Mouse (Mus musculus): ENCODE data around the gene Cdk17.

The Cdk17 gene

DNA sequence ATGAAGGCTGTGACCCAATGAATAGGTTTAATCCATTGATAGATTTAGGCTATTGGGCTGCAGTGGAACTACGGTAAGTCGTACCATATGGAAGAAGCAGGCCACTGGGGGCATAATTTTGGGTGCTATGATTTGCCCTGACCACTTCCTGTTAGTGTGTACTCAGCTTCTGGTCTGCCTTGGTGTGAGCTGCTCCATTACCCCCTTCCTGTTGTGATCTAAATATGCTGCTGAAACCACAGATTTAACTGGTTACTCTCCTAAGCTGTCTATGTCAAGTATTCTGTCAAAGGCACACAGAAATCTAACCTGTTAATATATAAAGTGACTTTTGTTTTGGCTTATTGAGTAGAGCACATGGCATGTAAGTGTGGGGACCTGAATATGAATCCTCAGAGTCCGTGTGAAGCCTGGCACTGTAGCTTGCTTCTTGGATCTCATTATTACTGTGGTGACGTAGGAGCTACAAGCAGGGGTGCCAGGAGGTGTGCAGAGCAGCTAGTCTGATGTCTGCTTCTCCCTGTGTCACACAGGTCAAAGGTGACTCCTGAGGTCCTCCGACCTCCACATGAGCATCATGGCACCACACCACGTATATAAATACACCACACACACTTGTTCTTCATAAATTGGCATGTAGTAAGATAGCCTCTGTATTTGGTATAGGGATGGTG is 10.6 kb downstream of the Cdk17 start:
- DNase-seq (ENCODE audit: low read depth), result no peak

DNA sequence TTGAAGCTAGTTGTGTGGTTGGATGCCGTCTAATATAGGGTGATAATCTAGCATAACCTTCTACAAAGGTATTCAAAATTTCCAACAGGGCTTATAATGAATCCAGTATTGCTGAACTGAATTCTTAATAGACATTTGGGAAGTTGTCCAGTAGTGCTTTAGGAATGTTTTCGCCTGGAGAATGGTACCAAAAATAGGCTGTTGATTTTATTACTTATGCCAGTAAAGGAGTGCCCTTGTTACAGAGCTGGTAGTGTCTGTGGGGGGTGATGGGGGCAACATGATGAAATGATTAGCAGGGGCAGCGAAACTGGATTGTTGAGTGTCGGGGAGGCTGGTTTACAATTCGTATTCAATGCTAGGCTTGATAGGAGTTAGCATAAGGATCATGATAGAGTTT is 16.8 kb downstream of the Cdk17 start:
- no peak for DNase-seq (ENCODE audit: low read depth)

DNA sequence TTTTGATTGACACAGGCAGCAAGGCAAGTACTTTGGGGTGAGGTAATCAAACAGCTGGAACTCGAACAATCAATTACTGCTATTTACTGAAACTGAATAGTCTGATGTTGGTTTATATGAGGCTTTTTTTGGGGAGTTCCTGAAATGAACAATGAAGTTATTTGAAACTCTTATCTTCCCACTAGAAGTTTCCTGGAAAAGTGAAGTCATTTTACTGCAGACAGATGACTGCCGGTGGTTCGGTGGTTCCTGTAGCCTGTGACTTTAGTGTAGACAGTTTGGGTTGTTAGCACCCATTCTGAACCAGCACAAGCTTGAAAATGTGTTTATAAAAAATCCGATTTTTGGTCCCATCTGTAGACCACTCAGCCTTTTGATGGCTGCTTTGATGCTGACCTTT is 17.2 kb downstream of the Cdk17 start:
- DNase-seq (ENCODE audit: low read depth), result no peak

DNA sequence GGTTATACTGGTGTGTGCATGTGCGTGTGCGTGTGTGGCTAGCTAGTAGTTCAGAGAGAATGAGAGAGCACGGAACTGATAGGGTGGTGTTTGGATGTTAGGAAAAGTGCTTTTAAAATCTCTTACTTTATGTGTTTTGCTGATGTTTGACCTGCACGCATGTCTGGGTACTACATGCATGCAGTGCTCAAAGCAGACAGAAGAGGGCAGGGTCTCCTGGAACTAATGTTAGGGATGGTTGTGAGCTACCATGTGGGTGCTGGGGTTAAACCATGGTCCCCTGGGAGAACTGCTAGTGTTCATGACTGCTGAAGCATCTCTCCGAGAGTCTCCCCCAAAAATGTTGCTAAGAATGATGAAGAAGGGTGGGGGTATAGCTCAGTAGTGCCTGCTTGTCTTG is 18.0 kb downstream of the Cdk17 start:
- no peak for DNase-seq (ENCODE audit: low read depth)

DNA sequence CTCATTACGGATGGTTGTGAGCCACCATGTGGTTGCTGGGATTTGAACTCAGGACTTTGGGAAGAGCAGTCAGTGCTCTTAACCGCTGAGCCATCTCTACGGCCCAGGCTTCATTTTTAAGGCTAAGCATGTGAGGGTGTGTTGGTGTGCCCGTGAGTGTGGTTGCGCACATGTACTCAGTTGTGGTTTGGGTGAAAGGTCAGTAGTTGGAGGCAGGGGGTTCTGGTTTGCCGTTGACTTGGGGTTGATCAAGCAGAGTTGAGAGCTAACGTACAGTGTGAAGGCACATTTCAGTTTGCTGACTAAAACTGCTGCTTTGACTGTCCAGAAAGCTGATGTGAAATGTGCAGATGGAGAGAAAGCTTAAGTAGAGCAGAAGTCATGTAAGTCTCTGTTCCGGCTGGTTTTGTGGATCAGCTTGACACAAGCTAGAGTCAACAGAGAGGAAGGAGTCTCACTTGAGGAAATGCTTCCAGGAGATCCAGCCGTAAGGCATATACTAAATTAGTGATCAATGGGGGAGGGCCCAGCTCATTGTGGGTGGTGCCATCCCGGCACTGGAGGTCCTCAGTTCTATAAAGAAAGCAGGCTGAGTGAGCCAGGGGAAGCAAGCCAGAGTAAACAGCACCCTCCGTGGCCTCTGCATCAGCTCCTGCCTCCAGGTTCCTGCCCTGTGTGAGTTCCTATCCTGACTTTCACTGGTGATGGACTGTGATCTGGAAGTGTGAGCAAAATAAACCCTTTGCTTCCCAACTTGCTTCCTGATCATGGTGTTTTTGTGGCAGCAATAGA is 19.2 kb downstream of the Cdk17 start:
- DNase-seq (ENCODE audit: low read depth), result no peak

DNA sequence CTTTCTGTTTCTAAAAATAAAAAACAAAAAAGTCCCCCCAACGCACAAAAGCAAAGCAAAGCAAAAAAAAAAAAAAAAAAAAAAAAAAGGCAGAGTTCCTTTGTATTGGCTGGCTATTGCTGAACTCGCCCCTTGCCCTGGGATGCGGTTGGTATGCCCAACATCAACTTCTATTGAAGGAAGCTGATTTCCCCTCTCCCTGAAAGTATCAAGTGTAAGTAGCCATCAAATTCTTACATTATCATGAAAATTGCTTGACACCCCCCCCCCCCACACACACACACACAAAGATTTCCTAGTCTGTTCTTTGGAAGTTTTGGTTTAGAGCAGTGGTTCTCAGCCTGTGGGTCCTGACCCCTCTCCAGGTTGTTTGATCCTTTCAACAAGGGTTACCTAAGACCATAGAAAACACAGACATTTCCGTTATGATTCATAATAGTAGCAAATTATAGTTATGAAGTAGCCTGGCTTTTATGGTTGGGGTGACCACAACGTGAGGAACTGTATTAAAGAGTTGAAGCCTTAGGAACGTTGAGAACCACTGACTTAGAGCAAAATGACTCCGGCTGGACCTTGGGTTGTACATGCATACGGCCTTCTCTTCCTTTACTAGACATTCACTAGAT is 23.8 kb downstream of the Cdk17 start:
- no peak for DNase-seq (ENCODE audit: low read depth)

DNA sequence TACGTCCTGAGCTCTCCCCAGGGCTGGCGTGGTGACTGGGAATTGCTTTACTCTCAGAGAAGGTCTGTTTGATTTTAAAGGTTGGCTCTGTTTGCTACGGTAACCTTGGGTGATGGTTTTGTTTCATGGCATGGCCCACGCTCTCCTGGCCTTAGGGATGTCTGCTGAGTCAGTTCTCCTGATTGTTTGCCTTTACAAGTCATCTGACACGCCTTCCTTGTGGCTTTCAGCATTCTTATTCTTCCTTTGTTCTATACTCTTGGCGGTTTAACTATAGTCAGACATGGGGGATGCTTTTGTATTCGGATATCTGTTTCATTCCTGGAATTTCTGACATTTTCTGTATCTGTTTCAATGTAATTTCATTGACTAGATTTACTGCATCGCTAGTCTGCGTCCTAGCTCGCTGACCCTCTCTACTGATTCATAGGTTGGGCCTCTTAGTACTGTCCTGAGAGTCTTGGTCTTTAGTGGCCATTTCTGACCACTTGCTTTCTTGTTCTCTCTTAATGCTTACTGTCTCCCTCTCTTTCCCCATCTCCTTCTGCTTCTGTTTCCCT is 27.8 kb downstream of the Cdk17 start:
- DNase-seq (ENCODE audit: low read depth), result no peak

DNA sequence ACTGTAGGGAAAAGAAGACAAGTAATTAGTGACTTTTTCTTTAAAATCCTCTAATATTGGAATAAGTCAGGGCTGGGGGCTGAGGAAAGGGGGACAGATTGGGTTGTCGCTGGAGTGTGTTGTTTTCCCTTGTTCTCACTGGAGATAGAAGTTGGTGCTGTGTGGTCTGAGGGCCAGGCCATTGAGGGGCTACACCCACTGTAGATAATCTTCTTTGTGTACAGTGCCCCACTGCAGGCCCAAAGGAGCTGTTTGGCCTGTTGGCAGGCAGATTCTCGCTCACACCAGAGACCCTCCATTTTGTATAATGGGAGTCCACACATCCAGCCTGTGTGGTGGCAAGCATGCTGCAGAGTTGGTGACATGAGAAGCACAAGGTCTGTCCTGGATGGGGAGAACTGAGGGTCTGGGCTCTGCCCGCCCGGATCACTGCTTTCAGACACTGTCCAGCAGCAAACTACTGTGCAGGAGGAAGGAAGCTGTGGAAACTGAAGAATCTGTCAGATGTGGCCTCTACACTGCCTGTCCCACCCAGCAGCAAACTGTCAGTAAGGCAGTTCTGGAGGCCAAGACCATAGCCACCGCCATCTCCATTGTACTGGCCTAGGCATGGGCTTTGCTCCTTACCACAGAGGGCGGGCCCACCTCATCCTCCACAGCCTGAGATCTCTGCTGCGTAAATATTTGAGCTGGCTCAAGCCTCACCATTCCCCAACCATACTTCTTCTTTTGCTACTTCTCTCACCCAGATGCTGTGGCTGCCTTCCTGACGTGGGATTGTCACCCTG is 30.0 kb downstream of the Cdk17 start:
- DNase-seq (ENCODE audit: low read depth), result no peak

DNA sequence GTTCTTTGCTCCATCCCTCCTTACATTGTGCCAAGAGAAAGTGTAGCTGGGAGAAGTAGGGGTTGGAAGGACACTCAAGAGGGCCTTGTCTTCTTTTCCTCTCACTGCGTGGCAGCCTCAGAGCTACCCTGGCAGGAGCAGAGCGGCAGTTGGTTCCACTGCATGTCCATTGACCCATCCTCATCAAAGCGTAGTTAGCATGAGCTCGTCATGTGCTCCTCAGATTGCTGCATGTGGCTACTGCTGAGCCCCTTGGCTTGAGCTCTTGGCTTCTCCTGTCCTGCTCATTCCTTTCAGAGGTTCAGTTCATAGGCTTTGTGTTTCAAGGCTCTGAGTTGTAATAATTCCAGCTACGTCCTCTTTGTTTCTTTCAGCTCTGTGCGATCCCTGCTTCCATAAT is 36.4 kb downstream of the Cdk17 start:
- DNase-seq (ENCODE audit: low read depth), result no peak

DNA sequence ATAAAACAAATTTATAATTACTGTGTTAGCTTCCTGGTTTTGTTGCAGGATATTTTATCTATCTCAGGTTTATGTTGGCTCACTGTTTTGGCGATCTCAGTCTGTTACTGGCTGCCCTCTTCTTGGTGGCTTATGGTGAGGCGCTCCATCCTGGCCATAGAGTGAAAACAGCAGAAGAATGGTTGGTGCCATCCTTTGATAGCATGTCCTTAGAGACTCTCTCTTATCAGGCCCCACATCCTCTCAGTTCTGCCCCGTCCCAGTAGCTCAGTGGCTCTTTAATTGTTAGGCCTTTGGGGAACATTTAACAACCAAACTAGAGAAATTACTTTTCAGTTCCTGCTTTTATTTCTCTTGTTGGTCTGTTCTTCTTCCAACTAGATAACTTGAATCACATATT is 38.3 kb downstream of the Cdk17 start:
- DNase-seq (ENCODE audit: low read depth), result no peak

DNA sequence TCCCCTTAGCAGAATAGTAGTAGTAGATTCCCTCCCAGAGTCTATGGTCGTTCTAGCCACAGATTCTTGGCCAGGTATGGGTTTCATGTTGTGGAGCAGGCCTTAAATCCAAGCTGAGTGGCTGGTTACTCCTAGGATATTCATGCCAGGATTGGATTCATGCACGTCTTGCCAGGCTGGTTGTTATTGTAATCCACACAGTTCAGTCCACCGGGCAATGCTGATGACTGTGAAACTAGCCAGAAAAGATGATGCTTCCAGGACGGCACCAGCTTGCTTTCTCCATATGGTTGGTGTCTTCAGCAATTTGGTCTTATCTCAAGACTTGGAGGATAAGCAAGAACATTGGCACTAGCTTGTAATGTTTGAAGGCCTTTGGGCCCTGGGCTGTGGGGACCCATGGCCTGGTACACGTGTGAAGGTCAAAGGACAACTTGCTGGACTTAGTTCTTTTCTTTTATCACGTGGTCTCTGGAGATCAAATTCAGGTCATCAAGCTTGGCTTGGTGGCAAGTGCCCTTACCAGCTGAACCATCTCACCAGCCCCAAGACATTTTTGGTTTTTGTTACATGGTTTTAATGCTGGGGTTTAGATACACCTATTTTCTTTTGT is 41.3 kb downstream of the Cdk17 start:
- no peak for DNase-seq (ENCODE audit: low read depth)

DNA sequence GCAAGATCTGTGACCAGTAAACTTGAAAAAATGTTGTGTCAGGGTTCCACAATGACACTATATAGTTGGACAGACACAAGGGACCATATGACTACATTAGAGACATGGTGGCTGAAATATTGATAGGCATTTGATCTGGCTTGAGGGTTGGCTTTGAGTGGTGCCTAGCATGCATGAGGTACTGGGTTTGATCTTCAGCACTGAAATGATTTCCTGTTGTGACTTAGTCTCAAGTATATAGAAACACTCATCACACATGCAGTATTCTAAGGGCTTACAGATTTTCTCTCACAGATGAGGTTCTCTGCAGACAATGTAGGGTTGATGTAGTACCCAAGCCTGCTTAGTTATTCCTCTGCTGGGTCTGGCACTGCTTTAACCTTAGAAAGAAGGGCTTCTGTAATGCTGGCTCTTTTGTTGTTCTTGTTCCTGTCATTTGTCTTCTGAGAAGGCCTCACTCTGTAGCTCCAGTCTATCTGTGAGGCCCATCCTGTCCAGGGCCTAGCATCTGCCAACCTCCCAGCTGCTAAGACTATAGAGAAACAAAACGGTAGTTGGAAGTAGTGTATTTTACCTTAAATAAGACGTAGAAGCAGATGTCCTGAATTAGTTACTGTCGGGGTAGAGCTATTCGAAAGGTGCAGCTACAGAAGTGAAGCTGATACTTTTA is 44.7 kb downstream of the Cdk17 start:
- DNase-seq (ENCODE audit: low read depth), result no peak

DNA sequence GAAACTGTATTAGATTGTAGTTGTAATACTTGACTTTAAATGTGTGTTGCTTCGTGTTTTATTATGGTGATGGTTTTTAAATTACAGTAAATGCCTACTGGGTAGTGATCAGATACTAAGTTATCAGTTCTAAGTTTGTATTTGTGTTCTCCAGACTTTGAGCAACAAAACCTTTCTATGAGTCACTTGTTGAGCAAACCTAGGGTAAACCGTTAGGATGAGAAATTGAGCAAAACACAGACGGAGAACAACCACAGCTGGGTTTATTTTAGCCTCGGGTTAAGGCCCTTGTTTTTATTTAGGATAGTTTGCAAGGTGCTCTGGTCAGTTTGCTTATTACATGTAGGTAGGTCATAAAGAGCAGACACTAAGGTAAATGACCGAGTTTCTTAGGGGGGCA is 46.5 kb downstream of the Cdk17 start:
- DNase-seq (ENCODE audit: low read depth), result no peak

DNA sequence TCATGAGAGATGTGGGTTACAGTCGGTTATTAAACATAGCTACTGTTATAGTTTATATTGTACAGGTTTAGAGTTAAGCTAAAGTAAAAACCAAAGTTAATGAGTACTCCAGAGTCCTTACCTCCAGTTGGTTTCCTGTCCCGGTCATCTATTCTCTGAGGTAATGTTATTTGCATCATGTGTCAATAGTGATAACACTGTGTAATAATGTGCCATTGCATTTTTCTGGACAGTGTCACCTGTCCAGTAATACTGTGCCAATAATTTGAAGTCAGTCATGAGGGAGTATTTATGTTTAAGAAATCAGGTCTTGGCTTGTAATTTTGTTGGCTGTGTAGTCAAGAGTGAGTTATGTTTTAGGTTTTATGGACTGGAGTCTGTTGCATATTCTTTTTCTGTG is 52.0 kb downstream of the Cdk17 start:
- no peak for DNase-seq (ENCODE audit: low read depth)

DNA sequence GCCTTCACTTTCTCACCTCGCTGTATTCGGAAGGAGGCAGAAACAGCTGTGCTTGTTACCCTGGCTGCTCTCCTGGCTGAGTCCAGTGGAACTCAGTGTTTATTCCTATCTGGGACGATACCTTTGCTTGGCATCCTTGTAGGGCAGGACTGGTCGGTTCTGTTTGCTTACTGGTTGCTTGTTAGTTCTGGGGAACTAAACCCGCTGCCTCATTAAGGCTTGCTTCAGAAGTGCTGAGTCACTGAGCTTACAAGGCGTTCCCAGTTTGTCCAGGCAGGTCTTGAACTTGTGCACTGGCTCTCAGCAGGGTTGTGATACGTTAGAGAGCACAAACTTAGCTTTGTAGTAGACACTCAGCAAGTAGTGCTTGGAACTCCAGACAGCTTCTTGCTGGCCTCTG is 52.7 kb downstream of the Cdk17 start:
- DNase-seq (ENCODE audit: low read depth), result no peak

DNA sequence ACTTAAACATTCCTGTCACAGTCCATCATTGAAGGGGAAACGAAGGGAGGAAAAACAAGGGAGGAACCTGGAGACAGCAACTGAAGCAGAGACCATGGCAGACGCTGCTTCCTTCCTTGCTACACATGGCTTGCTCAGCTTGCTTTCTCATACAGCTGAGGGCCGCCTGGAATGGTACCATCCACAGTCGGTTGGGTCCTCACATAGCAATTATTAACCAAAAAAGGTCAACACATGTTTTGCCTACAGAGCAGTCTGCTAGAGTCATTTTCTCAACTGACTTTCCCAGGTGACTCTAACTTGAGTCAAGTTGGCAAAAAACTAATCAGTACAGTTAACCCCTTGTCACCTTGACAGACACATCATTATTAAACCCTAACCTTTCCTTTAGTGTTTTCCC is 53.6 kb downstream of the Cdk17 start:
- DNase-seq (ENCODE audit: low read depth), result no peak

DNA sequence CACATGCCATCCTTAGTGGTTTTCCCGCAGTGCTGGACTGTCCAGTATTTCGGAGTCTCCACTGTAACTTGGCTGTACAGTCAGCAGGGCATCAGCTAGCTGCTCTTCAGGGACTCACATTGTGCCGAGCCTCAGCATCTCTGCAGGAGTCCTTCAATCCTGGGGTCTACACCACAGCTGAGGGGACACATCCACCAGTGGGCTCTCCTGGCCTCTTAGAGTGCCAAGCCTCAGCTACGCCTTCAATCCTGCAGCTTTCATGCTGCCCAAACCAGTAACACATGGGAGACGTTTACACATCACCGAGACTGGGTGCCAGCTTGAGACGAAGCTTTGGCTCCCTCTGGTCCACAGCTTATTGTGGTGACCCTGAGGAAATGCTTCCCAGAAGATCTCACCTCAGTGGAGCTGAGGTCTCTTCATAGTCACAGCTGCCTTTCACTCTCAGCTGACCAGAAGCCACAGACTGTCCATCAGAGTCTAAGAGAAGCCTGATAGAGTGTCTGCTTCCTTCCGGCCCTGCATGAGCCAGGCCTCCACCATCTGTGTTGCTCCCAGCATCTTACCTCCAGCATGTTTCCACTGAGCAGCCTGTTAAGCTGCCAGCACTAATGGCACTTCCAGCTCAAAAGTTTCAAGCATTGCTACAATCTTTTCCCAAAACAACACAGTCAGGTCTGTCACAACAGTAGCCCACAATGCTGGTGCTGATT is 54.5 kb downstream of the Cdk17 start:
- DNase-seq (ENCODE audit: low read depth), result no peak

DNA sequence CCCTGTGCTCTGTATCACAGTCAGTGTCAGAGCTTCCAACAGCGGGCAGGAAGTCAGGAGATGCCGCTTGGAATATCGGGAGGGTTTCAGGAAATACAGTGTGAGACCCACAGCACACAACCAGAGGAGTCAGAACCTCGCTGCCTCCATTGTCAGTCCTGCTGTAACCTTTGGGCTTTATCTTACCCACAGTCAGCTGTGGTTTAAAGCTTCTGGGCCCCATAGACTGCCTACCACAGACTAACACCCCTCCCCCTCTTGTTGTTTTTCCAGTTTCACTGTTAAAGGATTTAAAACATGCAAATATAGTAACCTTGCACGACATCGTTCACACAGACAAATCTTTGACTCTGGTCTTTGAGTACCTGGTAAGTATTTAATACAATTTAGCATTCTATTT is 65.1 kb downstream of the Cdk17 start:
- no peak for DNase-seq (ENCODE audit: low read depth)

DNA sequence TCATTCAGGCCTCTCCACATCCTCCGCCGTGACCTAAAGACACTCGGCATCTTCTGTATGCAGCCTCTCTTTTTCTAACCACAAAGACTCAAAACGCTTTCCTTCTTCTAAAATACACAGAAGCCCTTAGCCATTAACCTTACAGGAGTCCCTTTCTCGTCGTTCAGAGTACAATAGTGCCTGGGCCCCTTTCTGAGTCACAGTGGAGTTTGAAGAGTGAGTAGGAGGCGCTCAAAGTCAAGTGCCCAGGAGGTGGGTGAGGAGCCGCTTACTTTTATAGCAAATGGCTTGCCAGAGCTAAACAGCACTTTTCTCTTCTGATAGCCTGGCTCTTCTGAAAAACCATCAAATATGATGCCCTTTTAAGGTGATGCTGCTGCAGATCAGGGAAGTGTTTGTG is 67.2 kb downstream of the Cdk17 start:
- DNase-seq (ENCODE audit: low read depth), result peak; percentile 16

DNA sequence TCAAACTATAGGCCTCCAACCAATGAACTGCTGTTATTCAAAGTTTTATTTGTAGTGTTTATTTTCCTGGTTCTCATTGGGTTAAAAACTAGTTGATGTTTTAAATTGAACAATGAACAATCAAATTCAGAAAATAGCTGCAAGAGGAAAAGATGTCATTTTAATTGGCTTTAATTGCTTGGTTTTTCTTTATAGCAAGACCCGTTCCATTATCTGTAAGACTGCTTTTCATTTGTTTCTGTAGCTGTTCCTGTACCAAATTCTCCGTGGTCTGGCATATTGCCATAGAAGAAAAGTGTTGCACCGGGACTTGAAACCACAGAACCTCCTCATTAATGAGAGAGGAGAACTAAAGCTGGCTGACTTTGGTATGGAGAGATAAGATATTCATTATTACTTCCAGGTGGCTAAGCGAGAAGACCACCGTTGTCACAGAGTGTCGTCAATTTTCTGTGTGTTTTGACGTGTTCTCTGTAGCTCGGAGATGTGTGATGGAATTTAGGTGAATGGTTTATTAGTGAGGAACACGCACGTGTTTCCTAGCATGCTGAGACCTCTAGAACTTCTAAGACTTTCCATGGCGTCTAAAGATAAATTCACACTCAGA is 67.8 kb downstream of the Cdk17 start:
- no peak for DNase-seq (ENCODE audit: low read depth)

All from c-Kit-positive CD71-positive TER-119-negative erythroid progenitor cells, embryonic 14.5 days (primary cell).